Mouse (Mus musculus) lung, postnatal 4 days (tissue): ENCODE measurements around the gene Lpar5.

Experiments
- DNase-seq, 2 experiments: peaks; one replicate each; pipeline ENCODE4 v3.0.0; 2021

The Lpar5 gene

DNA sequence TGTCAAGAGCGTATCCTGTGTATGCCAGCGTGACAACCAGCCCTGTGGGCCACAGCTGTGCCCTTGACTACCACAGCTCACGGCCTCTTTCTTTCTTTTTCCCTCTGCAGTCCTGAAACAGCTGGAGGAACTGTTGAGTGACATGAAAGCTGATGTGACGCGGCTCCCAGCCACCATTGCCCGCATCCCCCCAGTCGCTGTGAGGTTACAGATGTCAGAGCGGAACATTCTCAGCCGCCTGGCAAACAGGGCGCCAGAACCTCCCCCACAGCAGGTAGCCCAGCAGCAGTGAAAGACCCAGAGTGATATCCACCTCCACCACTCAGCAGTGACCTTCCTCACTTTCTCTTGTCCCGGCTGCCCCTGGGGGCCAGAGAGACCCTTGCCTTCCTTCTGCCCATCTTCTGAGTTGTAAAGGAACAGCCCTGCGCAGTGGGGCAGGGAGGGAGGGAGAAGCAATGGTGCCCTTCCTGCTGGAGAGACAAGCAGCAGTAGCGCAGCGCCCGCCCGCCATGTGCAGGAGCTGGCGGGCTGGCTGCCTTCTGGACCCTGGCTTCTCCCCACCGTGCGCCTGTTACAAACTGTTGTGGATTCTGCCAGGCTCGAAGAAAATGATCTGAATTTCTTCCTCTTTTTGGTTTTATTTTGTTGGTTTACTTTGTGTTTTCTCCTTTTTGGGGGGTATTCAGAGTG is 62.1 kb downstream of the Lpar5 start:
- DNase-seq: no peak

DNA sequence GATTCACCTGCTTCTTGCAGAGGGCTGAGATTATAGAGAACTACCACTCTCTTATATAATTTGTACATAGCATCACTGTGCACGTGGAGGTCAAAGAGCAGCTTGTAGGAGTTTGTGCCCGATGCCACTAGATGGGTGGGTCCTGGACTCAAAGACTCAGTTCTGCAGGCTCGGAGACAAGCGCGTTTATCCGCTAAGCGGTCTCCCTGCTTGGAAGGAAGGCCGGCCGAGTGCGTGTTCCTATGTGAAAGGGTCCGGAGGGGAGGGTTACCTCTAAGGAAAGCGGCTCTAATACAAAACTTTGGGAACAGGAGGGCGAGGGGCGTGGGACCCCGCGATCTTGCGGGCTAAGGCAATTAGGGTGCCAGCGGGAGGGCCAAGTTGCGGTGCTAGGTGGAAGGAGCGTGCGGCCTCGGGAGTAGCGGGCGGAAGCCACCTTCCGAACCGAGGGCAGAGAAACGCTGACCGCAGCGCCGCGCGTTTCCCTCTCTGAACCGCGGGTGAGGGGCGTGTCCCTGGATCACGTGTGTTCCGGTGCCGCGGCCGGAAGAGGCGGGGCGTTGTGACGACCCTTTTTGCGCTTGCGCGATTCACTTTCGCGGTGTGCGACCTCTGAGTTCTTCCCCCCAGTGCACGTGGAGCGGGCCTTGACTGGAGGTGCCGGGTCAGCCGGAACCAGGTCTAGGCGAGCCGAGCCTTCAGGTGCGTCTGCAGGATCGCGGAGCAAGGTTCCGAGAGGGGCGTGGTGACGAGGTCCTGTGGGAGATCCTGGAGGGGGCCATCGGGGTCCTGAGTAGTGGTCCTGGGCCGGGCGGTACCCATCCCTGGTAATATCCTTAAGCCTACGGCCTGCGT is 63.8 kb downstream of the Lpar5 start, which contains the start of gene Nop2:
Gene Nop2, plus strand, starts transcription at position 608 of the 855 bp plus-strand sequence.
- DNase-seq: peak; percentile 91 to 93
